Mouse (Mus musculus) left cerebral cortex, adult 11 months (tissue): Measurements from ENCODE around the gene Cacnb2.

Source experiments
- DNase-seq: peaks from one replicate; pipeline ENCODE4 v3.0.0; 2022; ENCODE audit warnings: low spot score

Gene Cacnb2

GRCm38 (mm10) chr2:14873116-14873515 lies 270.2 kb downstream of the Cacnb2 start:
- DNase-seq, result no peak

GRCm38 (mm10) chr2:14873701-14874181 lies 270.9 kb downstream of the Cacnb2 start:
- DNase-seq, result no peak

GRCm38 (mm10) chr2:14874281-14875037 lies 271.6 kb downstream of the Cacnb2 start:
- DNase-seq, result no peak

DNA sequence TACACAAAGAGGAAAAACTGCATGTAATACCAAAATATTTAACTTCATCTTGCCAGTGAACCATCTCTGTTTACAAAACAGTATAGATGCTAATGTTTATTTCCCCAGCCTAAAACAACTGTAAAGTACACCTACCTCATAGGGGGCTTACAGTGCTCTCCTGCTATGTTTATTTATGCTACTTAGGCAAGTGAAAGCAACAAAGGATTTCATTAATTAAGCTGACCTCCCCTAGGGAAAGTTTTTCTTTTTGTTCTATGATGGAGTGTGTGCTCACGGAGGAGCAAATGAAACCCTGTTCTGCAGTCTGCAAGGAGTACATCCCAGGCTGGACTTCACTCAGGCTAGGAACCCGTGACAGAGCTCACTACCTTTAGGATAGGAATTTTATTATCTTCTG lies 272.2 kb downstream of the Cacnb2 start:
- DNase-seq, result no peak

DNA sequence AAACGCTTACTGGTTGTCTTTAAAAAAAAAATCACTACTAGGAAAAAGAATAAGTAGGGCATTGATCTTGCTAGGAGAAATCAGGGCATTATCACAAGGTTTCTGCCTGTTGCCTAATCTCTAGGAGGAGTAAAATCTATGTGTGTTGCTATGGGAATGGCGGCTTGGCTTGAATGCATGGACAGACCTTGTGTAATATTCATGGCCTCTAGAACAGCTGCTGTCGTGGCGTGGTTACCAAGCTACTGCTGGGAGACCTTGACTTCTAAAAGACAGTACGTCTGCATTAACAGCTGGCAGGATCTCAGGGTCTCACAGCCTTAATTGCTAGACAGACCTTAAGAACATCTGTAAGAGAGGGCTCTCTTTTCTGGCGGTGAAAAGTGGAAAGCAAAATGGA lies 272.7 kb downstream of the Cacnb2 start:
- DNase-seq, result no peak

DNA sequence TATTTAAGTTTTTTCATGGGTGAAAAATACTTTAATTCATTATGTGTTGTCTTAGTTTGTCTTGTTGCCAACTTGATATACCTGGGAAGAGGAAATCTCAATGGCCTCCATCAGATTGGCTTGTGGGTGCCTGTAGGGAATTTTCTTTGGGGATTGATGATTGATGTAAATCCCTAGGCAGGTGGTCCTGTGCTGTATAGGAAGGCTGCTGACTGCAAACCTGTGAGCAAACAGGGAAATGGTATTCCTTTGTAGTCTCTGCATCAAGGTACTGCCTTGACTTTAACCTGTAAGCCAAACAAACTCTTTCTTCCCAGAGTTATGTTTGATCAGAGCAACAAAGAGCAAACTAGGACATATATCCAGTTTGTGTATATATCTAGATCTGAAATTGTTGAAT lies 276.1 kb downstream of the Cacnb2 start:
- DNase-seq, result no peak

DNA sequence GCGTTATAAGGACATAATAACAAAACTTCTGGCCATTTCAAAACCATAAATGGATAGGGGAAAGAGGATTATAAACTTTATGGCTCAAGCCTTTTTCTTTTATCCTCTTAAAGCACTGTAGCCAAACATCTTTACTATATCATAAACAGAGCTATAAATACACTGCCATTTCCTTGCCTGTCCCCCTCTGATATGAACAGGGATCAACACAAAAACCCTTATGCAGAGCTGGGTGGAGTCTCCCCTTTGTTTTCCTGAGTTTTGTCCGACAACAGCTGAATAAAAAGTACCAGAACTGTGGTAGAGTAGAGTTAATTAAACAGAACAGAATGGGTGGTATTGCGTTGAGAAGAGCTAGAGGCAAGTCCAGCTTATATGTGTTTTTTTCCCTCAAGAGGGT lies 280.6 kb downstream of the Cacnb2 start:
- no peak for DNase-seq

- no peak for DNase-seq
Measured at GRCm38 (mm10) chr2:14888406-14889195, 285.7 kb downstream of the Cacnb2 start.

DNA sequence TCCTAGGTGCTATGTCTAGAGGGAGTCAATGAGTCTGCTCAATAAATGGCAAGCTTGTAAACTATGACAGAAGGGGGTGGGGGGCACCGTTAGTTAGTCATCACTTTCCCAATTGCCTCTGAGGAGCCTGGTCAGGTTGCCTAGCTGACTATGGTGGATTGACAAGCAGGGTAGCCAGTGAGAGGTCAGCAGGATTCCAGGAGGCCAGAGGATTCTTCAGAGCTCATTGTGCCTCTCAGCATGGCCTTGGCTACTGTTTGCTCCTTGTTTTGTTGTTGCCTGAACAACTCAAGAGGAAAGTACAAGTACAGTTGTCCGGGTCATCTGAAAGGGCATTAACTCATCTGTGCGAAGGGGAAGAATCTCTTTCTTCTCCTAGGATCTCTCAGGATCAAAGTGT lies 300.9 kb downstream of the Cacnb2 start:
- no peak for DNase-seq

DNA sequence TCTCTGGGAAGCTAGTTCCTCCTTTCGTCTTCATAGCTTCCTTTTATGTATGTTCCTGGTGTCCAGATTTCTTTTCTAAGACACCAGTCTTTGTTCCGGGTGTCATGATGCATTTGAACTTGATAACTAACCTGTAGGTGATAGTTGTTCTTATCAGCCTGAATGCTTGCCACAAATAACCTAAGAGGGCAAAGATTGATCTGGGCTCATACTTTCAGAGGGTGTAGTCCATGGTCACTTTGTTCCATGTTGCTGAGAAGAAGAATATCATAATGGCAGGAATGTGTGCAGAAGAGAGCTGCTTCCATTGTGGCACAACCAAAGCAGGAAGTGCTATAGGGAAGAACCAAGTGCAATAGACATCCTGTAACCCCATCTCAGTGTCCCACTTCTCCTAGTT lies 302.0 kb downstream of the Cacnb2 start:
- DNase-seq, result no peak

DNA sequence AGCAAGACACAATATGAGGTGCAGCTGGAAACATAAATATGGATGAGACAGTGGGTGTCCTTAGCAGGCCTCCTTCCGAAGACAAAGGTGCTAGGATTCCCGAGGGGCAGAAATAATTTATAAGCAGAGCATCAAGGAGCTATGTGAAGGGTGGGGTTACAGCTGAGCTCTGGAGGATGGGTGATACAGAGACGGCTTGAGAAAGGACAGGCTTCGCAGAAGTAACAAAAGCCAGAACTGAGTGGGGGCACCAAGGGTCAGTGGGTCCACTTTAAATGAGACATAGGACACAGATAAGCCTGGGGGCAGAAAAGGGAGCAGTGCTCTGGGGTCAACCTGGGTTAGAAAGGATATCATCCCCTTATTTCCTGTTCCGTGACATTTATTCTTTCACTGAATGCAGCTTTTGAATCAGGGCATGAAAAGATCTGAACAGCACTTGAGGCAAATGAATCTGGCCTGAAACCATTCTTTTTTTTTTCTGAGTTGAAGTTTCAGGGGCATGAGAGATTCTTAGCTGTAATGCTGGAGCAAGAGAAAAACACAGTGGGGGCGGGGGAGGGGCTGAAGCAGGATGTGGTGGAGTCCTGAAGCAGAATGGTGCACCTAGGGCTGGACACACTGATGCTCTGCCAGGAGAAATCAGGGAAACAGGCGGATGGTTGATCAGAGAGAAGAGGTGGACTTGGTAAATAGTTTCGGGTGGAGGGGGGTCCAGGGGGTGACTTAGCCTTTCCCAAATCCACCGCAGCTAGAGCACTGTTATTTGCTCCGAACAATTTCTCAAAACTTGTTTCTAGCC lies 304.4 kb downstream of the Cacnb2 start:
- no peak for DNase-seq

DNA sequence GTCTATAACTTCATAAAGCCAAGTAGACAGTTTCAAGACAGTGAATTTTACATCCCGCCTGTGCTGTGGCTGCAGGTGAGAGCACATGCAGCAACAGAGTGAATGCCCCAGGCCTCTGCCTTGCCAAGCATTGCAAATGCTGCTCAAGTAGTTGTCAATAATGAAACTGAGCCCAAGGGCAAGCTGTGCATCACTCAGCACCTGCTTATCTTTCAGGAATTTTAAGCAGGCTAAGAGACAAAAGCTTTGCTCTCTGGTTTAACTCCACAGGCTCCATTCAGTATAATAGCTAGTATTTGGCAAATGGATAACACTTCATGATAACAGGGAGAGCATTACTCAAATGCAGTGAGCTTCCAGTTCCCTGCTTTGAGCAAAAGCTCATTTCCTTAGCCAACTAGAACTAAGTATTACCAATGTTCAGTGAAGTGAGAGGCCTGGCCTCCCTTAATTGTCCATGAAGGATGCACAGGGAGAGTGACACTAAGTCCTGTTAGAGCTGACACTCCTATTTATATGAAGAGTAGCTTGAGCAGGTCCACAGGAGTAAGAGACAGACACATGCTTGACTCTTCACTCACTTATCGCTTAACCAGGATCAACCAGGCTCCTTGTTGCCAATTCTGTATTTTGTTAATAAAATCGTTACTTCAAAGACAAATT lies 314.8 kb downstream of the Cacnb2 start:
- DNase-seq, result no peak

GRCm38 (mm10) chr2:14929866-14930265 lies 327.0 kb downstream of the Cacnb2 start:
- DNase-seq, result no peak

DNA sequence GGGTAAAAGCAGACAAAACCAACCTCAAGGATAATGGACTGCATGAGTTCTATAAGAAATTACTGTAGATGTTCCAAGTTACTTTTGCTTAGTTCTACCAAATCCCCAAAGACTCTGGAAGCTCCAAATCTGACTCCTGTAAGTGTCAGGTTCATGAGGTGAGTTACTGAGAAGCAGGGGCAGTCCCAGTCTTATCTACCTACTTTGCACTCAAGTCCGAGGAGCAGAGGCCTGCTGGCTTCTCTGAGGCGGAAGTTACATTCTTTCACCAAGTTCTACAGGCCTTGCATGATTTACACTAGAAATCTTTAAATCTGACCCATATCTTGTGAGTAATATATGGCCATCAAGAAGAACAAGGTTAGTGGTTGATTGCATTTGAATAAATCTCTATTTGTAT lies 329.1 kb downstream of the Cacnb2 start:
- DNase-seq, result no peak

DNA sequence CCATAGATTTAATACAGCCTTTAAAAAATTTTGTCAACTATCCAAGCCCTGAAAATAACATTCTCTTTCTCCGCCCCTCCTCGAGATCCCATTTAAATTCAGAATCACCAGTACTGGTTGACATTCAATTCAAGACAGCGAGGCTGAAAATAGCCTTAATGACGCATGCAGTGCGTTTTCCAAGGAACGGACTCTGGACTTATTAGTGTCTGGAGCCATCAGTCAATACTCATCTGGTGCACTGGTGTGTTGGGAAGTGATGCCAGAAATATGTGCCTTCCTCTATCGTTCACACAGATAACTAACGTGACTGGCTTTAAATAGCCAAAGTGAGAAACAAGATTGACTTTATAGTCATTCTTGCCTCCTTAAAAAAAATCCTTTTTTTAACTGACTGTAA lies 333.6 kb downstream of the Cacnb2 start:
- peak; percentile 16 for DNase-seq

DNA sequence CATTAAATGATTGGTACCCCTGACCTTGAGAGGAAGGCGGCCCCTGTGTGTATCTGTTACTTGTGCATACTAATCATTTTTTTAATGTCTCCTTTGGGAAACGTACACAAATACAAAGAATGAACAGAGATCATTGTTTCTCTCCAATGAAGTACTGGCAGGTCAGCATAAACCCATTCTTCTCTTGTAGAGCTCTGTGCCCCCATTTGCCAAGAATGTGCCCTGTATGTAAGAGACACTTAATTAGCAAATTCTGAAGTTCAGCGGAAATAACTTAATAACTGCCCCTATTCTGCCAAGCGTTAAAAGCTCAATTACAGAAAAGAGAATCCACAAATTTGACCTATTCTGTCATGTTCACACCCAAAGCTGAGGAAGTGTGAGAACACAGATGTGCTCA lies 339.4 kb downstream of the Cacnb2 start:
- DNase-seq, result no peak

DNA sequence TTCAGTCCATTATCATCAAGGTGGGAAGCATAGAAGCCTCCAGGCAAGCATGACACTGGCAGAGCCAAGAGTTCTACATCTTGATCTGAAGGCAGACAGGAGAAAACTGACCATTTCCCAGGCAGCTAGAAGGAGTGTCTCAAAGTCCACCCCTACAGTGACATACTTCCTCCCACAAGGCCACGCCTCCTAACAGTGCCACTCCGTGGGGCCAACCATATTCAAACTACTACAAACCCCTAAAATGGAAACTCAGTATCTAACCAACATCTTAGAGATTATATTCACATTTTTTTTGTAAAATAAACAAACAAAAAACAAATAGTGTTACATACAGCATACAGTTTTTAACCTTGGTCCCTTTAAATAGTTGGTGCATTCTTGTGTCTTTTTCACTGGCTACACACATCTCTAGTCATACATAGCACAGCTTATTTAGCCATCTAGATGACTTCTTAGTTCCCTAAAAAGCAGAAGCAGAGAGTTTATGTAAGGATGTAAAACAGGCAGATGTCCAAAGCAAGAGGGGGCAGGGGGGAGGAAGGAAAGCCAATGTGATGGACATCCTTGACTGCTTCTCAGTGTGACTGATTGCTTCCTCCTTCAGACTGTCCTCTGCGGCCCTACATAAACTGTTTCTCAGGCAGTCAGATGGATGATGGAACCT lies 340.9 kb downstream of the Cacnb2 start:
- no peak for DNase-seq

DNA sequence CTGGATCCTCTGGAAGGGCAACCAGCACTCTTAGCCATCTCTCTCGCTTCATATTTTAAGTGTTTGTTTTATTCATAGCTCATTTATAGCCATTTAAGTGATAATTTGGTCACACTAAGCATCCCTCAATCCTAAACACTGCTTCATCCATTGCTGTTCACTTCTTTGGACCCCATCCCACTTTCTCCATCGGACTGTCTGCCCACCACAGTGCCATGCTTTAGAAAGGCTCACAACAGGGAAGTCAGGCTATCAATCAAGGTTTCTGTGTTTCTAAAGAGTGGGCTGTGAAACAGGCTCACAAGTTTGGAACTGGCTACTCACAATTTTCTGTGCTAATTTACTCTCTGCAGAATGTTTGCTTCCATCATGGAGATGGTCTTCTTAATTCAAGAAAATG lies 350.2 kb downstream of the Cacnb2 start:
- no peak for DNase-seq

GRCm38 (mm10) chr2:14960963-14961488 lies 358.1 kb downstream of the Cacnb2 start:
- no peak for DNase-seq

GRCm38 (mm10) chr2:14961493-14961892 lies 358.6 kb downstream of the Cacnb2 start:
- DNase-seq, result no peak

GRCm38 (mm10) chr2:14984029-14984428 lies 381.1 kb downstream of the Cacnb2 start:
- no peak for DNase-seq
